Mouse (Mus musculus): ENCODE data around the gene Fgfr2. TPM values are rescaled to one million over a fixed set of nuclear protein-coding genes. Genes with fewer than 3 reads are reported as not detected.

The Fgfr2 gene
- polyA plus RNA-seq, 1 experiment from 2014 or later: 93.4 TPM

GRCm38 (mm10) chr7:130967901-130968300 lies 2155.2 kb downstream of the Fgfr2 start:
- Histone ChIP-seq H3K27me3 (ENCODE audit: control insufficient read depth, insufficient read depth, low read length) (no peaks in the 10 kb centered on the region), H3K9me3 (replicated peaks; ENCODE audit: control insufficient read depth, low read length) (no peaks in the 10 kb centered on the region), H3K36me3 (ENCODE audit: control insufficient read depth, insufficient read depth, low read length) (no peaks in the 10 kb centered on the region), H3K4me1 (ENCODE audit: control insufficient read depth, insufficient read depth, low read length) (peaks cover 29% of the 10 kb centered on the region), H3K4me2 (ENCODE audit: low read depth, low read length) (no peak overlapping the region), H3K27ac (ENCODE audit: low read length) (no peak overlapping the region), H3K4me3 (replicated peaks; ENCODE audit: low read length) (no peak overlapping the region), H3K9ac (ENCODE audit: low read length) (no peak overlapping the region)
- 76% methylated on average over 6 of the region's 6 CpGs for WGBS
- no peak for ATAC-seq (ENCODE audit: insufficient read depth, low FRiP score)

GRCm38 (mm10) chr7:130966876-130967275 lies 2156.3 kb downstream of the Fgfr2 start:
- Histone ChIP-seq H3K4me2 (ENCODE audit: low read depth, low read length) (no peak overlapping the region), H3K27me3 (ENCODE audit: control insufficient read depth, insufficient read depth, low read length) (no peaks in the 10 kb centered on the region), H3K9me3 (replicated peaks; ENCODE audit: control insufficient read depth, low read length) (no peaks in the 10 kb centered on the region), H3K4me3 (replicated peaks; ENCODE audit: low read length) (no peak overlapping the region), H3K36me3 (ENCODE audit: control insufficient read depth, insufficient read depth, low read length) (no peaks in the 10 kb centered on the region), H3K9ac (ENCODE audit: low read length) (no peak overlapping the region), H3K27ac (ENCODE audit: low read length) (0 out of 2 replicates have a peak overlapping the region, but pooled peaks have one; percentile 86), H3K4me1 (ENCODE audit: control insufficient read depth, insufficient read depth, low read length) (peaks cover 29% of the 10 kb centered on the region)
- no peak for ATAC-seq (ENCODE audit: insufficient read depth, low FRiP score)
- 69% methylated on average over 6 of the region's 6 CpGs for WGBS

- 57% methylated on average over 5 of the region's 5 CpGs for WGBS
- H3K27ac ChIP-seq (ENCODE audit: low read length): peak overlapping the region; percentile 86
Observed at GRCm38 (mm10) chr7:130966451-130966850, 2156.7 kb downstream of the Fgfr2 start.

GRCm38 (mm10) chr7:130965909-130966365 lies 2157.2 kb downstream of the Fgfr2 start:
- WGBS: 43% methylated on average over 4 of the region's 4 CpGs
- ATAC-seq (ENCODE audit: insufficient read depth, low FRiP score): peak; percentile 70
- no peak overlapping the region for H3K9ac ChIP-seq (ENCODE audit: low read length)
- no peaks in the 10 kb centered on the region for H3K27me3 ChIP-seq (ENCODE audit: control insufficient read depth, insufficient read depth, low read length)
- H3K4me3 ChIP-seq (replicated peaks; ENCODE audit: low read length): no peak overlapping the region
- no peaks in the 10 kb centered on the region for H3K9me3 ChIP-seq (replicated peaks; ENCODE audit: control insufficient read depth, low read length)
- peaks cover 31% of the 10 kb centered on the region for H3K4me1 ChIP-seq (ENCODE audit: control insufficient read depth, insufficient read depth, low read length)
- H3K36me3 ChIP-seq (ENCODE audit: control insufficient read depth, insufficient read depth, low read length): no peaks in the 10 kb centered on the region
- H3K27ac ChIP-seq (ENCODE audit: low read length): peak overlapping the region; percentile 86
- no peak overlapping the region for H3K4me2 ChIP-seq (ENCODE audit: low read depth, low read length)

More at GRCm38 (mm10) chr7:130966451-130966850, 2156.7 kb downstream of the Fgfr2 start:
- H3K4me2 ChIP-seq (ENCODE audit: low read depth, low read length): no peak overlapping the region
- peaks cover 29% of the 10 kb centered on the region for H3K4me1 ChIP-seq (ENCODE audit: control insufficient read depth, insufficient read depth, low read length)
- no peaks in the 10 kb centered on the region for H3K27me3 ChIP-seq (ENCODE audit: control insufficient read depth, insufficient read depth, low read length)
- no peak overlapping the region for H3K4me3 ChIP-seq (replicated peaks; ENCODE audit: low read length)
- H3K9me3 ChIP-seq (replicated peaks; ENCODE audit: control insufficient read depth, low read length): no peaks in the 10 kb centered on the region
- H3K9ac ChIP-seq (ENCODE audit: low read length): no peak overlapping the region
- ATAC-seq (ENCODE audit: insufficient read depth, low FRiP score): no peak
- no peaks in the 10 kb centered on the region for H3K36me3 ChIP-seq (ENCODE audit: control insufficient read depth, insufficient read depth, low read length)

DNA sequence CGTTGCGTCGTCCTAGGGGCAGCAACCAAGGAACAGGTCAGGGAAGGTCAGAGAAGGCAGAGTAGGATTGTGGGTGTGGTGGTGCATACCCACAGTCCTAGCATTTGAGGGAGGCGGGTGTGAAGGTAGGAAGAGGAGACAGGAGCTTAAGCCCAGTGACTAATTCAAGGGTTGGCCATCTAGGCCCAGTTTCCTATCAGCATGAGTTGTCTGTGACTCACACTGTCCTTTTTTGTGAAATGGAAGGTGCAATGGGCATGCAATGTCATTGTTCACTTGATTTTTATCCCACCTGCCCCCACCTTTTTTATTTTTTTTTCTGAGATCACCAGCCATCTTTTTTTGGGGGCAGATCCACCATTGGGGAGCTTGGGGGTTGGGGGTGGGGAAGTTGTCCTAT lies 2157.8 kb downstream of the Fgfr2 start:
- H3K9me3 ChIP-seq (replicated peaks; ENCODE audit: control insufficient read depth, low read length): no peaks in the 10 kb centered on the region
- no peaks in the 10 kb centered on the region for H3K36me3 ChIP-seq (ENCODE audit: control insufficient read depth, insufficient read depth, low read length)
- no peak overlapping the region for H3K4me2 ChIP-seq (ENCODE audit: low read depth, low read length)
- no peak overlapping the region for H3K9ac ChIP-seq (ENCODE audit: low read length)
- 78% methylated on average over 4 of the region's 4 CpGs for WGBS
- no peak for ATAC-seq (ENCODE audit: insufficient read depth, low FRiP score)
- peak overlapping the region; percentile 86 for H3K27ac ChIP-seq (ENCODE audit: low read length)
- H3K4me1 ChIP-seq (ENCODE audit: control insufficient read depth, insufficient read depth, low read length): peaks cover 37% of the 10 kb centered on the region
- H3K4me3 ChIP-seq (replicated peaks; ENCODE audit: low read length): no peak overlapping the region
- H3K27me3 ChIP-seq (ENCODE audit: control insufficient read depth, insufficient read depth, low read length): no peaks in the 10 kb centered on the region

DNA sequence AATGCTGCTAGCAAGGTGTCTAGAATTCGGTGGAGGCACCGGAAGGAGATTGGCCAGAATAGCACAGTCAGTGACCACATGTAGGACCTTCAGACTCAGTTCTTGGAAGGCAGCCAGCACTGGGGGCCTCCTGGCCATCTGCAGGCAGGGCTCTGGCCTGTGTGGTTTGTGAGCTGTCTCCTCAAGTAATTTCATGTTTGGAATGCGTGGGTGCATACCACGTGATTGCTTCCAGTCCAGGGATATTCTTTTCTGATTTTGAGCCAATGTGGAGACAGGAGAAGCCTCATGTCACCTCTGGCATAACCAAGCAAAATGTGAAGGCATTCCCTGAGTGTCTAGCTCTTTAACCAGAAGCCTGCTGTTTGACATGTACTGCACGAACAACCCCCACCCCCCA lies 2158.5 kb downstream of the Fgfr2 start:
- no peak overlapping the region for H3K9ac ChIP-seq (ENCODE audit: low read length)
- H3K27me3 ChIP-seq (ENCODE audit: control insufficient read depth, insufficient read depth, low read length): no peaks in the 10 kb centered on the region
- peaks cover 41% of the 10 kb centered on the region for H3K4me1 ChIP-seq (ENCODE audit: control insufficient read depth, insufficient read depth, low read length)
- no peaks in the 10 kb centered on the region for H3K36me3 ChIP-seq (ENCODE audit: control insufficient read depth, insufficient read depth, low read length)
- no peak overlapping the region for H3K4me2 ChIP-seq (ENCODE audit: low read depth, low read length)
- H3K27ac ChIP-seq (ENCODE audit: low read length): peak overlapping the region; percentile 86; the same call in 1 of the 2 replicates
- peak; percentile 44; the same call in 1 of the 2 replicates for ATAC-seq (ENCODE audit: insufficient read depth, low FRiP score)
- H3K4me3 ChIP-seq (replicated peaks; ENCODE audit: low read length): no peak overlapping the region
- no peaks in the 10 kb centered on the region for H3K9me3 ChIP-seq (replicated peaks; ENCODE audit: control insufficient read depth, low read length)
- WGBS: 27% methylated on average over 5 of the region's 5 CpGs

GRCm38 (mm10) chr7:130961429-130961828 lies 2161.7 kb downstream of the Fgfr2 start:
- Histone ChIP-seq H3K4me3 (replicated peaks; ENCODE audit: low read length) (no peak overlapping the region), H3K27me3 (ENCODE audit: control insufficient read depth, insufficient read depth, low read length) (no peaks in the 10 kb centered on the region), H3K9ac (ENCODE audit: low read length) (no peak overlapping the region), H3K9me3 (replicated peaks; ENCODE audit: control insufficient read depth, low read length) (no peaks in the 10 kb centered on the region), H3K4me2 (ENCODE audit: low read depth, low read length) (no peak overlapping the region), H3K36me3 (ENCODE audit: control insufficient read depth, insufficient read depth, low read length) (no peaks in the 10 kb centered on the region), H3K27ac (ENCODE audit: low read length) (peak overlapping the region; percentile 40; the same call in 1 of the 2 replicates), H3K4me1 (ENCODE audit: control insufficient read depth, insufficient read depth, low read length) (peaks cover 38% of the 10 kb centered on the region)
- 80% methylated on average over 6 of the region's 6 CpGs for whole genome bisulfite sequencing
- ATAC-seq (ENCODE audit: insufficient read depth, low FRiP score): no peak

- WGBS: 19% methylated on average over 7 of the region's 7 CpGs
Observed at GRCm38 (mm10) chr7:130959868-130960267, 2163.3 kb downstream of the Fgfr2 start.

DNA sequence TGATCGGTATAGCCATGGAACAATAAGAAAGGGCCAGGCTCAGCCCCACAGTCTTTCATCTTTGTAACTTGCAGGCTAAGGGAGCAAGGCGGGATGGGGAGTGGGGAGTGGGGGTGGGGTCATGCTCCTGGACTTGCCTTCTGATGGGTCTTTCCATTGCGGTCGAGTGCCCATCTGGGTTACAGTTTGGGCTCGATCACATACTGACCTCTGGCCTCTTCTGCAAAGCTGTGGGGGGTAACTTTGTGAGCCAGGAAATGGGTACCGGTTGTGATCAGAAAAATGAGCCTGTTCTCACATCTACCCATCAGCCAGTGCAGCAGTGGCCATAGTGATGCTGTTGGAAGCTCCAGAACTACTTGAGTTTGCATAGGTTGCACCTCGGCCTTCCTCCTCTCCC lies 2164.6 kb downstream of the Fgfr2 start:
- no peaks in the 10 kb centered on the region for H3K9me3 ChIP-seq (replicated peaks; ENCODE audit: control insufficient read depth, low read length)
- no peak overlapping the region for H3K27ac ChIP-seq (ENCODE audit: low read length)
- H3K4me1 ChIP-seq (ENCODE audit: control insufficient read depth, insufficient read depth, low read length): peaks cover 20% of the 10 kb centered on the region
- H3K4me2 ChIP-seq (ENCODE audit: low read depth, low read length): no peak overlapping the region
- no peak overlapping the region for H3K4me3 ChIP-seq (replicated peaks; ENCODE audit: low read length)
- H3K36me3 ChIP-seq (ENCODE audit: control insufficient read depth, insufficient read depth, low read length): no peaks in the 10 kb centered on the region
- 83% methylated on average over 7 of the region's 7 CpGs for WGBS
- H3K27me3 ChIP-seq (ENCODE audit: control insufficient read depth, insufficient read depth, low read length): no peaks in the 10 kb centered on the region
- ATAC-seq (ENCODE audit: insufficient read depth, low FRiP score): no peak
- no peak overlapping the region for H3K9ac ChIP-seq (ENCODE audit: low read length)

More at GRCm38 (mm10) chr7:130959868-130960267, 2163.3 kb downstream of the Fgfr2 start:
- Histone ChIP-seq H3K9ac (ENCODE audit: low read length) (no peak overlapping the region), H3K4me1 (ENCODE audit: control insufficient read depth, insufficient read depth, low read length) (peaks cover 25% of the 10 kb centered on the region), H3K27ac (ENCODE audit: low read length) (peak overlapping the region; percentile 63), H3K27me3 (ENCODE audit: control insufficient read depth, insufficient read depth, low read length) (no peaks in the 10 kb centered on the region), H3K9me3 (replicated peaks; ENCODE audit: control insufficient read depth, low read length) (no peaks in the 10 kb centered on the region), H3K4me2 (ENCODE audit: low read depth, low read length) (peak overlapping the region; percentile 24), H3K36me3 (ENCODE audit: control insufficient read depth, insufficient read depth, low read length) (no peaks in the 10 kb centered on the region), H3K4me3 (replicated peaks; ENCODE audit: low read length) (no peak overlapping the region)
- ATAC-seq (ENCODE audit: insufficient read depth, low FRiP score): peak; percentile 80; the same call in 1 of the 2 replicates

All from stomach, embryonic 16.5 days (tissue).